Mouse (Mus musculus): ENCODE results near the gene Hcfc1. TPM values are rescaled to one million over a fixed set of nuclear protein-coding genes. Genes with fewer than 3 reads are reported as not detected.

The Hcfc1 gene
- polyA plus RNA-seq, 2 experiments = 71.2 to 71.7 TPM

- ATAC-seq (ENCODE audit: low FRiP score, low read depth) = no peak
- H3K4me1 ChIP-seq (ENCODE audit: control insufficient read depth, insufficient read depth, low read length) = no peaks in the 10 kb centered on the region
- no peak overlapping the region for H3K27ac ChIP-seq (replicated peaks; ENCODE audit: low read depth, low read length)
- DNase-seq (ENCODE audit: low spot score) = no peak
- TF ChIP-seq POLR2A (IDR thresholded peaks at IDR 0.05; ENCODE audit: borderline replicate concordance, extremely low read depth, insufficient read depth, insufficient read length) = no peak
- no peak overlapping the region for H3K9ac ChIP-seq (ENCODE audit: low read depth, low read length, severe bottlenecking)
- no peak overlapping the region for H3K4me3 ChIP-seq (replicated peaks; ENCODE audit: low read length)
- no peaks in the 10 kb centered on the region for H3K36me3 ChIP-seq (ENCODE audit: control insufficient read depth, insufficient read depth, low read length)
- no peaks in the 10 kb centered on the region for H3K27me3 ChIP-seq (ENCODE audit: control insufficient read depth, insufficient read depth, low read length)
- no peak overlapping the region for H3K4me2 ChIP-seq (replicated peaks; ENCODE audit: low read depth, low read length, severe bottlenecking)
- H3K9me3 ChIP-seq (ENCODE audit: control insufficient read depth, low read length) = no peaks in the 10 kb centered on the region
Observed at GRCm38 (mm10) chrX:73970781-73971180, 4.6 kb upstream of the Hcfc1 start.

- no peak overlapping the region for H3K9ac ChIP-seq (ENCODE audit: low read depth, low read length, severe bottlenecking)
- no peak for DNase-seq (ENCODE audit: low spot score)
- no peak overlapping the region for H3K4me2 ChIP-seq (replicated peaks; ENCODE audit: low read depth, low read length, severe bottlenecking)
- no peaks in the 10 kb centered on the region for H3K36me3 ChIP-seq (ENCODE audit: control insufficient read depth, insufficient read depth, low read length)
- no peak overlapping the region for H3K4me3 ChIP-seq (replicated peaks; ENCODE audit: low read length)
- no peaks in the 10 kb centered on the region for H3K9me3 ChIP-seq (ENCODE audit: control insufficient read depth, low read length)
- no peak for TF ChIP-seq POLR2A (IDR thresholded peaks at IDR 0.05; ENCODE audit: borderline replicate concordance, extremely low read depth, insufficient read depth, insufficient read length)
- H3K27ac ChIP-seq (replicated peaks; ENCODE audit: low read depth, low read length) = no peak overlapping the region
- 89% methylated on average over 2 of the region's 2 CpGs for WGBS
- no peaks in the 10 kb centered on the region for H3K27me3 ChIP-seq (ENCODE audit: control insufficient read depth, insufficient read depth, low read length)
- no peak for ATAC-seq (ENCODE audit: low FRiP score, low read depth)
- no peaks in the 10 kb centered on the region for H3K4me1 ChIP-seq (ENCODE audit: control insufficient read depth, insufficient read depth, low read length)
Observed at GRCm38 (mm10) chrX:73969729-73970128, 3.6 kb upstream of the Hcfc1 start.

- TF ChIP-seq POLR2A (IDR thresholded peaks at IDR 0.05; ENCODE audit: borderline replicate concordance, extremely low read depth, insufficient read depth, insufficient read length) = no peak
- no peak for DNase-seq (ENCODE audit: low spot score)
- Histone ChIP-seq H3K36me3 (ENCODE audit: control insufficient read depth, insufficient read depth, low read length) (no peaks in the 10 kb centered on the region), H3K4me1 (ENCODE audit: control insufficient read depth, insufficient read depth, low read length) (no peaks in the 10 kb centered on the region; the same call in 1 of the 2 replicates), H3K27me3 (ENCODE audit: control insufficient read depth, insufficient read depth, low read length) (no peaks in the 10 kb centered on the region), H3K4me2 (replicated peaks; ENCODE audit: low read depth, low read length, severe bottlenecking) (no peak overlapping the region), H3K9me3 (ENCODE audit: control insufficient read depth, low read length) (no peaks in the 10 kb centered on the region), H3K4me3 (replicated peaks; ENCODE audit: low read length) (no peak overlapping the region), H3K9ac (ENCODE audit: low read depth, low read length, severe bottlenecking) (no peak overlapping the region), H3K27ac (replicated peaks; ENCODE audit: low read depth, low read length) (no peak overlapping the region)
- 83% methylated on average over 1 of the region's 1 CpGs for WGBS
- no peak for ATAC-seq (ENCODE audit: low FRiP score, low read depth)
Observed at GRCm38 (mm10) chrX:73969167-73969566, 3.0 kb upstream of the Hcfc1 start.

- H3K9ac ChIP-seq (ENCODE audit: low read depth, low read length, severe bottlenecking) = peak overlapping the region; percentile 76
- H3K9me3 ChIP-seq (ENCODE audit: control insufficient read depth, low read length) = no peaks in the 10 kb centered on the region
- ATAC-seq (ENCODE audit: low FRiP score, low read depth) = peak; percentile 89
- DNase-seq (ENCODE audit: low spot score) = peak; percentile 91
- 21% methylated on average over 45 of the region's 60 CpGs for WGBS
- H3K4me3 ChIP-seq (replicated peaks; ENCODE audit: low read length) = peak overlapping the region; percentile 62
- peaks cover 6% of the 10 kb centered on the region for H3K4me1 ChIP-seq (ENCODE audit: control insufficient read depth, insufficient read depth, low read length)
- peak overlapping the region; percentile 52 for H3K4me2 ChIP-seq (replicated peaks; ENCODE audit: low read depth, low read length, severe bottlenecking)
- H3K27ac ChIP-seq (replicated peaks; ENCODE audit: low read depth, low read length) = peak overlapping the region; percentile 99
- H3K27me3 ChIP-seq (ENCODE audit: control insufficient read depth, insufficient read depth, low read length) = no peaks in the 10 kb centered on the region
- TF ChIP-seq POLR2A (IDR thresholded peaks at IDR 0.05; ENCODE audit: borderline replicate concordance, extremely low read depth, insufficient read depth, insufficient read length) = no peak
- no peaks in the 10 kb centered on the region for H3K36me3 ChIP-seq (ENCODE audit: control insufficient read depth, insufficient read depth, low read length)
Observed at GRCm38 (mm10) chrX:73967177-73968075, 1.3 kb upstream of the Hcfc1 start.

GRCm38 (mm10) chrX:73965307-73965706, 850 bp downstream of the Hcfc1 start:
- Histone ChIP-seq H3K27me3 (ENCODE audit: control insufficient read depth, insufficient read depth, low read length) (no peaks in the 10 kb centered on the region), H3K9me3 (ENCODE audit: control insufficient read depth, low read length) (no peaks in the 10 kb centered on the region)

More at GRCm38 (mm10) chrX:73965307-73965706, 850 bp downstream of the Hcfc1 start:
- H3K4me3 ChIP-seq (replicated peaks; ENCODE audit: low read length) = peak overlapping the region; percentile 62
- TF ChIP-seq POLR2A (IDR thresholded peaks at IDR 0.05; ENCODE audit: borderline replicate concordance, extremely low read depth, insufficient read depth, insufficient read length) = no peak
- DNase-seq (ENCODE audit: low spot score) = peak; percentile 20
- H3K4me2 ChIP-seq (replicated peaks; ENCODE audit: low read depth, low read length, severe bottlenecking) = peak overlapping the region; percentile 64
- H3K4me1 ChIP-seq (ENCODE audit: control insufficient read depth, insufficient read depth, low read length) = peaks cover 6% of the 10 kb centered on the region
- peak overlapping the region; percentile 76 for H3K9ac ChIP-seq (ENCODE audit: low read depth, low read length, severe bottlenecking)
- H3K36me3 ChIP-seq (ENCODE audit: control insufficient read depth, insufficient read depth, low read length) = peaks cover 4% of the 10 kb centered on the region; the same call in 1 of the 2 replicates
- peak overlapping the region; percentile 99; the same call in 1 of the 2 replicates for H3K27ac ChIP-seq (replicated peaks; ENCODE audit: low read depth, low read length)
- 13% methylated on average over 20 of the region's 20 CpGs for WGBS
- ATAC-seq (ENCODE audit: low FRiP score, low read depth) = no peak
